Mouse (Mus musculus): ENCODE measurements around the gene Lrg1.

GRCm38 (mm10) chr17:56072243-56072642 is 49.6 kb downstream of the Lrg1 start:
- TF ChIP-seq CTCF (IDR thresholded peaks at IDR 0.05; ENCODE audit: control insufficient read depth, insufficient read depth, insufficient replicate concordance, low read depth, low read length): no peak
- no peak for TF ChIP-seq POLR2A (IDR thresholded peaks at IDR 0.05; ENCODE audit: control insufficient read depth, low read depth, low read length)

Data from testis, adult 2 months (tissue).